Mouse (Mus musculus) lung, adult 2 months (tissue): ENCODE measurements around the gene Rnaseh2b. TPM values are rescaled to one million over a fixed set of nuclear protein-coding genes. Genes with fewer than 3 reads are reported as not detected.

Source experiments
- DNase-seq: peaks from one replicate; pipeline ENCODE4 v3.0.0; 2022
- H3K4me1 ChIP-seq: fragments of 200-500 bp; 2 replicates; pipeline ENCODE4 v1.6.1; 2011; ENCODE audit warnings: low read length; ENCODE audit not compliant: control insufficient read depth, insufficient read depth
- H3K4me3 ChIP-seq: fragments of 200-500 bp; replicated peaks from 2 replicates; pipeline ENCODE3; 2011; ENCODE audit warnings: low read depth, mild to moderate bottlenecking, control low read depth, low read length; ENCODE audit errors: extremely low read depth
- CTCF ChIP-seq: fragments of 200-500 bp; IDR thresholded peaks from 2 replicates; pipeline ENCODE4 v1.5.1; 2011; ENCODE audit warnings: mild to moderate bottlenecking, low read length, control low read depth; ENCODE audit not compliant: insufficient read depth
- POLR2A ChIP-seq: fragments of 200-500 bp; IDR thresholded peaks from 2 replicates; pipeline ENCODE4 v1.6.1; 2011; ENCODE audit warnings: low read depth, mild to moderate bottlenecking, control low read depth, low read length, borderline replicate concordance; ENCODE audit errors: extremely low read depth
- WGBS: fragments of 180-500 bp; shearing (Covaris S2); methylation state at CpG from one replicate; pipeline ENCODE4 v1.1.7; 2018; 5-methylcytosine and 5-hydroxymethylcytosine counted together
- polyA plus RNA-seq: library from polyadenylated mRNA; depleted of rRNA; stranded (reverse); fragments of >200 nt; gene quantifications from 2 replicates; pipeline ENCODE4 v1.2.3, GENCODE M21; 2012; rRNA removed

The Rnaseh2b gene
- polyA plus RNA-seq, 1 experiment: 2.6 TPM

DNA sequence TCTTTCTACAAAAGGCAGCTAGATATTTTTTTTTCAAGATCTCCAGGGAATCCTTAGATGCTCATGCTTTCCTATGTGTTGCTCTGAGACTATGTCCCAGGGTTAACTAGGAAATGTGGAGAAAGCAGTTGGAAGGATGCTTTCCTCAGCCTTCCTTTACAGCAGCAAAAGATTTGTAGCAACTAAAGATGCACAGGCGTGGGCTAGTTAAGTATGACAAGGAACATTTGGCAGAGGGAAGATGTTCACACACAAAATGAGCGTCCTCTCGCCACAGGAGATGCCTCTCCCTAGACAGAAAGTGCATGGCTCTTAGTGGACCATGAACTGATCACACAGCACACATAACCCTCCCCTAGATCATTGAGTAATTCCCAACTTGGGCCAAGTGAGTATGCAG lies 125.1 kb downstream of the Rnaseh2b start:
- TF ChIP-seq CTCF (no peak), POLR2A (no peak)
- Histone ChIP-seq H3K4me1 (peaks cover 6% of the 10 kb centered on the region), H3K4me3 (no peak overlapping the region)
- WGBS: 81% methylated on average over 3 of the region's 3 CpGs
- DNase-seq: no peak

- TF ChIP-seq POLR2A (no peak), CTCF (no peak)
- no peak for DNase-seq
- 54% methylated on average over 4 of the region's 4 CpGs for WGBS
- Histone ChIP-seq H3K4me3 (no peak overlapping the region), H3K4me1 (no peaks in the 10 kb centered on the region; the same call in 1 of the 2 replicates)
Measured at GRCm38 (mm10) chr14:62422265-62422664, 129.9 kb downstream of the Rnaseh2b start.

Other genes starting within 250 kb of the Rnaseh2b start
- not detected in 2 replicates for gene Dleu7, start 458 bp downstream of the Rnaseh2b start, polyA plus RNA-seq
- gene Gucy1b2, start 163.7 kb downstream of the Rnaseh2b start, polyA plus RNA-seq: not detected in 2 replicates